Mouse (Mus musculus) limb, embryonic 12.5 days (tissue): ENCODE measurements around the gene Tekt1. TPM values are rescaled to one million over a fixed set of nuclear protein-coding genes. Genes with fewer than 3 reads are reported as not detected.
A peak's percentile ranks its signal among the peaks of the same experiment; 100 is the strongest.

ENCODE experiments used
- ATAC-seq: fragments of 200-750 bp; cut with Nextera tagmentation; 2 replicates; pipeline ENCODE4 v1.8.0; 2017; ENCODE audit warnings: low read depth, moderate TSS enrichment; ENCODE audit not compliant: insufficient number of reproducible peaks, insufficient read depth, low FRiP score, low TSS enrichment
- H3K27ac ChIP-seq: fragments of 300-500 bp; sonication (generic); 2 replicates; pipeline ENCODE4 v1.5.1; 2016; ENCODE audit warnings: mild to moderate bottlenecking, moderate library complexity
- H3K27me3 ChIP-seq: fragments of 300-500 bp; sonication (generic); 2 replicates; pipeline ENCODE4 v1.6.1; 2016; ENCODE audit warnings: mild to moderate bottlenecking, moderate library complexity
- H3K36me3 ChIP-seq: fragments of 300-500 bp; sonication (generic); 2 replicates; pipeline ENCODE4 v1.6.1; 2016; ENCODE audit warnings: mild to moderate bottlenecking, moderate library complexity
- H3K4me1 ChIP-seq: fragments of 300-500 bp; sonication (generic); replicated peaks from 2 replicates; pipeline ENCODE4 v1.6.1; 2016
- H3K4me2 ChIP-seq: fragments of 300-500 bp; sonication (generic); 2 replicates; pipeline ENCODE4 v1.6.1; 2016; ENCODE audit warnings: mild to moderate bottlenecking, moderate library complexity
- H3K4me3 ChIP-seq: fragments of 300-500 bp; sonication (generic); replicated peaks from 2 replicates; pipeline ENCODE4 v1.5.1; 2016; ENCODE audit warnings: mild to moderate bottlenecking
- H3K9ac ChIP-seq: fragments of 300-500 bp; sonication (generic); replicated peaks from 2 replicates; pipeline ENCODE4 v1.6.1; 2016; ENCODE audit warnings: mild to moderate bottlenecking, moderate library complexity
- H3K9me3 ChIP-seq: fragments of 300-500 bp; sonication (generic); 2 replicates; pipeline ENCODE4 v1.6.1; 2016; ENCODE audit warnings: mild to moderate bottlenecking, moderate library complexity
- WGBS: fragments of 180-500 bp; shearing (Covaris S2); methylation state at CpG from one replicate; pipeline ENCODE4 v1.1.7; 2016; 5-methylcytosine and 5-hydroxymethylcytosine counted together
- polyA plus RNA-seq: library from polyadenylated mRNA; unstranded; fragments of >200 nt; fragmentation: Nextera tagmentation; extraction: Ambion mirVana; gene quantifications from 2 replicates; pipeline ENCODE4 v1.2.1, GENCODE M21; 2016

The Tekt1 gene
- polyA plus RNA-seq, 1 experiment from 2014 or later: 6.0 TPM

- H3K27me3 ChIP-seq: no peaks in the 10 kb centered on the region
- 75% methylated on average over 7 of the region's 7 CpGs for WGBS
- no peak overlapping the region for H3K9ac ChIP-seq
- H3K4me2 ChIP-seq: no peak overlapping the region
- ATAC-seq: no peak
- no peak overlapping the region for H3K4me3 ChIP-seq
- no peaks in the 10 kb centered on the region for H3K9me3 ChIP-seq
- peaks cover 26% of the 10 kb centered on the region for H3K4me1 ChIP-seq
- H3K27ac ChIP-seq: peak overlapping the region; percentile 68
- no peaks in the 10 kb centered on the region for H3K36me3 ChIP-seq
Observed at GRCm38 (mm10) chr11:72389407-72390142, 27.3 kb upstream of the Tekt1 start.

DNA sequence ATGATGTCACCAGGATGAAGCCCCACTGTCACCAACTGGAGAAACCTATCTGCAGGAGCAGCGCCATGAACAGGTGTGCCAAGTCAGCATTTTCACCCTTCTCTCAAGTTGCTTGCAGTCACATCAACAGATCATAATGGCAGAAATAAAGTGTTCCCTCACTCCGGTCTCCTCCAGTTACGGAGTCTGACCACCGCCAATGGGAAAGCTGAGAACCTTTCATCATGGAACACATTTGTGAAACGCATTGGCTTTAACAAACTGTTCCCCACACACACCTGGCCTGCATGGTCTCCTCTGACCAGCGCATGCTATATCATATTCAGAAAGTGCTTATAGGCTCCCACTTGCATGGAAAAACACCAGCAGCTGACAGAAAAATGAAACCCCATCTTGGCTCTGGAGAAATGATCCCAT, 25.9 kb upstream of the Tekt1 start:
- ATAC-seq: peak; percentile 84

DNA sequence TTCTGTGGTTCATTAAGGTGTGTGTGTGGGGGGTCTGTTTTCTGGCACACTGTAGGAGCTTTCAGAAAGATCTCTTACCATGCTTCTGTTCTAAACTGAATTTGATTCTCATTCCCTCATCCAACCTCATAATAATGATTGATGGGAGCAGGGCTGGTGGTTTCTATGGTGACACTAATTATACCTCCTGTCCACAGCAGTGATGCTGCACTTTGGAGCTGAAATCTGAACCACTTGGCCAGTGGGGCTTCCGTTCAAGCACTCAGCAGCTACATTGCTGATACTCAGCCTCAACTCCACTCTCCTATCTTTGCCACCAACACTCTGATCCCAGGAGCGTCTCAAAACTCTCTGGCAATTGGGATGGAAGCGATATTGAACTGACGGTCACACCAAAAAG, 17.1 kb upstream of the Tekt1 start:
- H3K36me3 ChIP-seq: no peaks in the 10 kb centered on the region
- no peak overlapping the region for H3K9ac ChIP-seq
- no peak for ATAC-seq
- WGBS: 62% methylated on average over 4 of the region's 4 CpGs
- H3K4me1 ChIP-seq: 0 out of 2 replicates have a peak, but pooled peaks cover 7% of the 10 kb centered on the region
- no peak overlapping the region for H3K27ac ChIP-seq
- H3K27me3 ChIP-seq: no peaks in the 10 kb centered on the region
- no peaks in the 10 kb centered on the region for H3K9me3 ChIP-seq
- H3K4me2 ChIP-seq: no peak overlapping the region
- no peak overlapping the region for H3K4me3 ChIP-seq

More for the DNA sequence above, 25.9 kb upstream of the Tekt1 start:
- Histone ChIP-seq H3K27me3 (no peaks in the 10 kb centered on the region), H3K36me3 (no peaks in the 10 kb centered on the region), H3K27ac (peak overlapping the region; percentile 59; the same call in 1 of the 2 replicates), H3K4me3 (no peak overlapping the region), H3K4me2 (no peak overlapping the region), H3K9me3 (no peaks in the 10 kb centered on the region), H3K9ac (no peak overlapping the region), H3K4me1 (peaks cover 16% of the 10 kb centered on the region)
- 63% methylated on average over 6 of the region's 6 CpGs for WGBS

DNA sequence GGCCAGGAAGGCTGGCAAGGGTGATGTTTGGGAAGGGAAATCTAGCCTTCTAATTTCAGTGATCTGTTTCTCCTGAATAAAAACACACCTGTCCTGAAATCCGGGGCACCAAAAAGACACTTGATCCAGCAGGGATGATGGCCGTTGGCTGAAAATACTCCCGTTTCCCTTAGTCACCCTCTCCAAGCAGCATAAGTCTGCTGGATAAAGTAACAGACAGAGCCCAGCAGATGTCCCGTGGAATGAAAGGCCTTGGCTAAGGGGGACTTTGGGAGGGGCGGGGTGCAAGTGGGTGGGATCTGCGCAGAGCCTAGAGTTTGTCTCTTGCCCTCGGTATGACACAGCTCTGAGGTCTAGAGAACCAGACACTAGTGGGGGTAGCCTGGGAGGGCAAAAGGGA, 16.0 kb upstream of the Tekt1 start:
- Histone ChIP-seq H3K27me3 (no peaks in the 10 kb centered on the region), H3K9me3 (no peaks in the 10 kb centered on the region), H3K4me1 (0 out of 2 replicates have a peak, but pooled peaks cover 7% of the 10 kb centered on the region), H3K27ac (no peak overlapping the region), H3K36me3 (no peaks in the 10 kb centered on the region), H3K9ac (no peak overlapping the region), H3K4me3 (no peak overlapping the region), H3K4me2 (no peak overlapping the region)
- no peak; the same call in 1 of the 2 replicates for ATAC-seq
- 60% methylated on average over 7 of the region's 7 CpGs for WGBS

- Histone ChIP-seq H3K4me3 (no peak overlapping the region), H3K27ac (no peak overlapping the region), H3K27me3 (no peaks in the 10 kb centered on the region), H3K9ac (no peak overlapping the region), H3K4me1 (0 out of 2 replicates have a peak, but pooled peaks cover 7% of the 10 kb centered on the region), H3K36me3 (no peaks in the 10 kb centered on the region), H3K4me2 (no peak overlapping the region), H3K9me3 (no peaks in the 10 kb centered on the region)
- ATAC-seq: no peak
- WGBS: 87% methylated on average over 2 of the region's 2 CpGs
Observed at GRCm38 (mm10) chr11:72376562-72376961, 14.3 kb upstream of the Tekt1 start.

- Histone ChIP-seq H3K9me3 (no peaks in the 10 kb centered on the region), H3K4me3 (no peak overlapping the region), H3K36me3 (no peaks in the 10 kb centered on the region), H3K27me3 (no peaks in the 10 kb centered on the region; the same call in 1 of the 2 replicates), H3K4me1 (peaks cover 6% of the 10 kb centered on the region; the same call in 1 of the 2 replicates), H3K9ac (no peak overlapping the region), H3K4me2 (no peak overlapping the region), H3K27ac (no peak overlapping the region)
- WGBS: 25% methylated on average over 12 of the region's 12 CpGs
- ATAC-seq: no peak
Observed at GRCm38 (mm10) chr11:72369904-72370672, 7.8 kb upstream of the Tekt1 start.

DNA sequence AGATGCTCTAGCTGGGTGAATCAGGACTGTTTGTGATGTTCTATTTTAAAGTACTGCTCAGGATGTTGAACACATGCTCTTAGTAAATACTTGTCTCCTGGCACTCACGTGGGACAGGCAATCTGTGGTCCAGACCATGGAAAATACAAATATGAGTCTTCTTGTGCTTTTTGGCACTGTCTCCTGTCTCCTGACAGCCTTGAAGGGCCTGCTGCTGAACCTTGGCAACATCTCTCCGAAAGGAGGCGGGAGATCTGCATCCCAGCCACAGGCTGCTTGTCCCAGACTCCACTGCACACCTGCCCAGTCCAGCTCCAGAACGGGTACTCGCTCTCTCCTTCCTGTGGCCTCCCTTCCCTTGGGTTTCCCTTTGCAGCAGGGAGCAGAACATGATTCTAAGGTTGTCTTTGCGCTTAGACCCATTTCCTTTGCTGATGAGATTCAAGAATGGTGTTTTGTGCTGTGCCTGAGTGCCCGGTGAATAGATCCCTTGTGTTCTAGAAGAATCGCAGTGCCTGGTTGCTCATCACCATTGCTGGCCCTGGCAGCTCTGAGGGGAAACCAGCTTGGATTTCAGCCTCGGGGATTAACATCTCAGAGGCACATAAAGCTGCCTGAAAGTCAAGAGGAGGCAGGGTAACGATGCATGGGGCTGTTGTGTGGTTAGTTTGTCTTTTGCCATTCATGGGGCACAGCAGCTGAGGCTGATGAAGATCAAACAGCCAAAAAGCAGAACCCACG, 5.9 kb upstream of the Tekt1 start:
- H3K9me3 ChIP-seq: no peaks in the 10 kb centered on the region
- H3K9ac ChIP-seq: no peak overlapping the region
- H3K4me3 ChIP-seq: no peak overlapping the region
- 61% methylated on average over 11 of the region's 11 CpGs for WGBS
- no peak overlapping the region for H3K27ac ChIP-seq
- H3K36me3 ChIP-seq: no peaks in the 10 kb centered on the region
- H3K4me1 ChIP-seq: peaks cover 6% of the 10 kb centered on the region; the same call in 1 of the 2 replicates
- H3K4me2 ChIP-seq: no peak overlapping the region
- no peak for ATAC-seq
- no peaks in the 10 kb centered on the region; the same call in 1 of the 2 replicates for H3K27me3 ChIP-seq

GRCm38 (mm10) chr11:72366126-72366525, 3.9 kb upstream of the Tekt1 start:
- H3K9ac ChIP-seq: no peak overlapping the region
- 91% methylated on average over 9 of the region's 9 CpGs for WGBS
- no peak for ATAC-seq
- no peak overlapping the region for H3K4me3 ChIP-seq
- H3K36me3 ChIP-seq: no peaks in the 10 kb centered on the region
- H3K27ac ChIP-seq: no peak overlapping the region
- H3K9me3 ChIP-seq: no peaks in the 10 kb centered on the region
- no peak overlapping the region for H3K4me2 ChIP-seq
- peaks cover 9% of the 10 kb centered on the region; the same call in 1 of the 2 replicates for H3K4me1 ChIP-seq
- H3K27me3 ChIP-seq: no peaks in the 10 kb centered on the region; the same call in 1 of the 2 replicates

DNA sequence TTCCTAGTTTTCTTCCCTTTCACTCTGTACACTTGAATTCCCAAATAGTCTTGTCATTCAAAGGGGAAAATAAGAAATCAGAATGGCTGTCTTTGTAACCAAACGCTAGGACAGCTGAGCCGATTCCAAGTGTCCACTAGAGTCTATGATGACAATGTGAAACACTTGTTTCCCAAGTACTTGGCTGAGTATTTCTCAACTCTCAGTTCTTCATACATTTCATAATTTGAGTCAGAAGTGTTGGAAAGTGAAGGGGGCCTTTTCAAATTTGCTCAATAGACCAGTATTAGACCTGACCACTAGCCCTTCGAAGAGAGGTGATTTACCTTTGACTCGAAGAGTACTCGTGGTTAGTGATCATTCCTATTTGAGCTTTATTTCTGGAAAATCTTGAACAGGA, 2.3 kb upstream of the Tekt1 start:
- H3K4me2 ChIP-seq: no peak overlapping the region
- H3K4me3 ChIP-seq: no peak overlapping the region
- H3K36me3 ChIP-seq: no peaks in the 10 kb centered on the region
- H3K27ac ChIP-seq: no peak overlapping the region
- no peak overlapping the region for H3K9ac ChIP-seq
- no peaks in the 10 kb centered on the region for H3K9me3 ChIP-seq
- no peaks in the 10 kb centered on the region; the same call in 1 of the 2 replicates for H3K27me3 ChIP-seq
- ATAC-seq: no peak
- WGBS: 93% methylated on average over 5 of the region's 5 CpGs
- H3K4me1 ChIP-seq: peaks cover 9% of the 10 kb centered on the region; the same call in 1 of the 2 replicates

DNA sequence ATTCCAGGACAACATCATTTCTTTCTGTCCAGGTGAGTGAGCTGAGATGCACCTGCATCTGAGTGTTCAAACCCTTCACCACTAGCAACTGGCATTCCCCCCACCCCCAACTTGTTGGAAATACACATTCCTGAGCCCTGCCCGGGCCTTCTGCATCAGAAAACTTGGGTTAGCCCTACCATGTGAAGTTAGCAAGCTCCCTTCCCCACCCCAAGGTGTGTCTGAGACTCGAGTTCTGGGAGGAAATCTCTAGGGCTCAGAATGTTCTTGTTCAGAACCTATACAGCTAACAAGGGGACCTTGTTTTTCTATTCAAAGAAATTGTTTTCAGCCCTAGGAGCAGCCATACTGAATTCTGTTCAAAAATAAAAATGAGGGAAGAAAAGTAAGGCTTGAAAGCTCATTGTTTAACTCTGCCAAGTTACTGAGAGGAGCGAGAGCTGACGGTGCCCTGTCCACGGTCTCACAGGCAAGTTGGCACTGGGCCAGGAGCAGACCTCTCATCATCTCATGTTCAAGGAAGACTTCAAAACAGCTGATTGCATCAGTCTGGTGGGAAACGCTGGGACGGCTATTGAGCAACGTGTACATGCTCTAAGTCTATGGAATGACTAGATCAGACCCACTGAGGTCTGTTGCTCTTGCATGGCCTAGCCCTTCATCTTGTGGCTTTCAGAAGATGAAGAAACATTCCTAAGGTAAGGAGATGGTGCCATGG, 1.4 kb upstream of the Tekt1 start:
- Histone ChIP-seq H3K27me3 (no peaks in the 10 kb centered on the region; the same call in 1 of the 2 replicates), H3K4me3 (no peak overlapping the region), H3K9ac (no peak overlapping the region), H3K4me2 (no peak overlapping the region), H3K9me3 (no peaks in the 10 kb centered on the region), H3K27ac (no peak overlapping the region), H3K4me1 (peaks cover 9% of the 10 kb centered on the region; the same call in 1 of the 2 replicates), H3K36me3 (no peaks in the 10 kb centered on the region)
- 85% methylated on average over 8 of the region's 8 CpGs for WGBS
- ATAC-seq: no peak
